Mouse (Mus musculus) liver, embryonic 12.5 days (tissue): ENCODE results near the gene Mcm5. TPM values are rescaled to one million over a fixed set of nuclear protein-coding genes. Genes with fewer than 3 reads are reported as not detected.

Experiments used
- ATAC-seq: fragments of 200-750 bp; cut with Nextera tagmentation; 2 replicates; pipeline ENCODE4 v1.8.0; 2017; ENCODE audit warnings: moderate number of reproducible peaks, mild to moderate bottlenecking, moderate library complexity
- H3K27ac ChIP-seq: fragments of 300-500 bp; sonication (generic); 2 replicates; pipeline ENCODE4 v1.5.1; 2016; ENCODE audit warnings: mild to moderate bottlenecking
- H3K27me3 ChIP-seq: fragments of 300-500 bp; sonication (generic); replicated peaks from 2 replicates; pipeline ENCODE4 v1.6.1; 2016; ENCODE audit warnings: mild to moderate bottlenecking, moderate library complexity
- H3K36me3 ChIP-seq: fragments of 300-500 bp; sonication (generic); 2 replicates; pipeline ENCODE4 v1.6.1; 2016; ENCODE audit warnings: mild to moderate bottlenecking, moderate library complexity
- H3K4me1 ChIP-seq: fragments of 300-500 bp; sonication (generic); 2 replicates; pipeline ENCODE4 v1.6.1; 2016
- H3K4me2 ChIP-seq: fragments of 300-500 bp; sonication (generic); 2 replicates; pipeline ENCODE4 v1.6.1; 2016; ENCODE audit warnings: mild to moderate bottlenecking, moderate library complexity
- H3K4me3 ChIP-seq: fragments of 300-500 bp; sonication (generic); 2 replicates; pipeline ENCODE4 v1.5.1; 2016; ENCODE audit warnings: mild to moderate bottlenecking, moderate library complexity
- H3K9ac ChIP-seq: fragments of 300-500 bp; sonication (generic); 2 replicates; pipeline ENCODE4 v1.6.1; 2016; ENCODE audit warnings: mild to moderate bottlenecking, moderate library complexity
- H3K9me3 ChIP-seq: fragments of 300-500 bp; sonication (generic); replicated peaks from 2 replicates; pipeline ENCODE4 v1.6.1; 2016; ENCODE audit warnings: mild to moderate bottlenecking, moderate library complexity
- WGBS: fragments of 180-500 bp; shearing (Covaris S2); methylation state at CpG from one replicate; pipeline ENCODE4 v1.1.7; 2016; ENCODE audit not compliant: insufficient replicate concordance; 5-methylcytosine and 5-hydroxymethylcytosine counted together
- polyA plus RNA-seq: library from polyadenylated mRNA; unstranded; fragments of >200 nt; fragmentation: Nextera tagmentation; extraction: Ambion mirVana; gene quantifications from 2 replicates; pipeline ENCODE4 v1.2.1, GENCODE M21; 2016

The Mcm5 gene
- polyA plus RNA-seq, 1 experiment from 2014 or later: 258 TPM

GRCm38 (mm10) chr8:75081364-75082040 lies 27.9 kb upstream of the Mcm5 start:
- WGBS: 61% methylated on average over 9 of the region's 9 CpGs
- no peak for ATAC-seq
- no peaks in the 10 kb centered on the region for H3K27me3 ChIP-seq
- H3K9ac ChIP-seq: no peak overlapping the region
- H3K4me3 ChIP-seq: no peak overlapping the region
- no peaks in the 10 kb centered on the region for H3K36me3 ChIP-seq
- H3K27ac ChIP-seq: no peak overlapping the region
- no peaks in the 10 kb centered on the region for H3K9me3 ChIP-seq
- peaks cover 54% of the 10 kb centered on the region for H3K4me1 ChIP-seq
- no peak overlapping the region for H3K4me2 ChIP-seq

- 63% methylated on average over 6 of the region's 6 CpGs for WGBS
- H3K27ac ChIP-seq: peak overlapping the region; percentile 86; the same call in 1 of the 2 replicates
- no peaks in the 10 kb centered on the region for H3K36me3 ChIP-seq
- no peak overlapping the region for H3K4me3 ChIP-seq
- peaks cover 55% of the 10 kb centered on the region for H3K4me1 ChIP-seq
- H3K9ac ChIP-seq: no peak overlapping the region
- ATAC-seq: no peak
- H3K27me3 ChIP-seq: no peaks in the 10 kb centered on the region
- H3K9me3 ChIP-seq: no peaks in the 10 kb centered on the region
- peak overlapping the region; percentile 79 for H3K4me2 ChIP-seq
Measured at GRCm38 (mm10) chr8:75082181-75082805, 27.1 kb upstream of the Mcm5 start.

- Histone ChIP-seq H3K9ac (peak overlapping the region; percentile 78), H3K9me3 (no peaks in the 10 kb centered on the region), H3K27ac (peak overlapping the region; percentile 86), H3K27me3 (peaks cover 2% of the 10 kb centered on the region), H3K4me1 (peaks cover 57% of the 10 kb centered on the region), H3K36me3 (no peaks in the 10 kb centered on the region), H3K4me3 (peak overlapping the region; percentile 60), H3K4me2 (peak overlapping the region; percentile 79)
- ATAC-seq: peak; percentile 95
- whole genome bisulfite sequencing: 3% methylated on average over 17 of the region's 17 CpGs
Measured at GRCm38 (mm10) chr8:75083846-75084245, 25.5 kb upstream of the Mcm5 start.

GRCm38 (mm10) chr8:75084382-75085064 lies 24.8 kb upstream of the Mcm5 start:
- peak overlapping the region; percentile 71 for H3K27ac ChIP-seq
- H3K4me1 ChIP-seq: peaks cover 60% of the 10 kb centered on the region
- H3K27me3 ChIP-seq: peaks cover 9% of the 10 kb centered on the region

GRCm38 (mm10) chr8:75086002-75086401 lies 23.4 kb upstream of the Mcm5 start:
- ATAC-seq: no peak
- Histone ChIP-seq H3K4me3 (no peak overlapping the region), H3K9ac (no peak overlapping the region), H3K27me3 (peaks cover 23% of the 10 kb centered on the region), H3K9me3 (no peaks in the 10 kb centered on the region), H3K4me2 (no peak overlapping the region), H3K4me1 (peaks cover 66% of the 10 kb centered on the region), H3K27ac (peak overlapping the region; percentile 71; the same call in 1 of the 2 replicates), H3K36me3 (no peaks in the 10 kb centered on the region)
- WGBS: 27% methylated on average over 2 of the region's 2 CpGs

More at GRCm38 (mm10) chr8:75084382-75085064, 24.8 kb upstream of the Mcm5 start:
- Histone ChIP-seq H3K9ac (peak overlapping the region; percentile 37; the same call in 1 of the 2 replicates), H3K9me3 (no peaks in the 10 kb centered on the region), H3K36me3 (no peaks in the 10 kb centered on the region), H3K4me2 (peak overlapping the region; percentile 79), H3K4me3 (no peak overlapping the region; the same call in 1 of the 2 replicates)
- WGBS: 30% methylated on average over 3 of the region's 3 CpGs
- no peak for ATAC-seq

GRCm38 (mm10) chr8:75087127-75087526 lies 22.2 kb upstream of the Mcm5 start:
- no peaks in the 10 kb centered on the region for H3K9me3 ChIP-seq
- H3K36me3 ChIP-seq: no peaks in the 10 kb centered on the region
- peaks cover 35% of the 10 kb centered on the region for H3K27me3 ChIP-seq
- no peak overlapping the region for H3K27ac ChIP-seq
- no peak overlapping the region for H3K4me2 ChIP-seq
- no peak overlapping the region for H3K4me3 ChIP-seq
- H3K4me1 ChIP-seq: peaks cover 59% of the 10 kb centered on the region
- H3K9ac ChIP-seq: no peak overlapping the region
- ATAC-seq: no peak

- Histone ChIP-seq H3K4me2 (peak overlapping the region; percentile 16), H3K36me3 (no peaks in the 10 kb centered on the region), H3K27me3 (peaks cover 55% of the 10 kb centered on the region), H3K4me1 (peaks cover 49% of the 10 kb centered on the region), H3K9ac (no peak overlapping the region), H3K9me3 (no peaks in the 10 kb centered on the region), H3K4me3 (no peak overlapping the region), H3K27ac (peak overlapping the region; percentile 73)
- ATAC-seq: peak; percentile 42
- WGBS: 11% methylated on average over 6 of the region's 6 CpGs
Measured at GRCm38 (mm10) chr8:75088989-75089881, 20.1 kb upstream of the Mcm5 start.

- Histone ChIP-seq H3K27me3 (peaks cover 68% of the 10 kb centered on the region), H3K4me1 (peaks cover 33% of the 10 kb centered on the region), H3K4me3 (no peak overlapping the region), H3K4me2 (no peak overlapping the region), H3K27ac (no peak overlapping the region), H3K36me3 (no peaks in the 10 kb centered on the region), H3K9ac (no peak overlapping the region), H3K9me3 (no peaks in the 10 kb centered on the region)
- ATAC-seq: no peak
- WGBS: 54% methylated on average over 4 of the region's 4 CpGs
Measured at GRCm38 (mm10) chr8:75090781-75091365, 18.5 kb upstream of the Mcm5 start.

GRCm38 (mm10) chr8:75093399-75094156 lies 15.8 kb upstream of the Mcm5 start, which contains the start of gene Hmox1:
TSS of gene Hmox1 (plus strand) at chr8:75093621.
- peak within 1 kb of the TSS; percentile 82 for H3K4me2 ChIP-seq
- WGBS: 1% methylated on average over 36 of the region's 36 CpGs
- peaks cover 26% of the 10 kb centered on the region for H3K4me1 ChIP-seq
- no peaks in the 10 kb centered on the region for H3K9me3 ChIP-seq
- H3K27ac ChIP-seq: peak within 1 kb of the TSS; percentile 20; the same call in 1 of the 2 replicates
- ATAC-seq: peak; percentile 76
- H3K27me3 ChIP-seq: peaks cover 75% of the 10 kb centered on the region
- H3K36me3 ChIP-seq: peaks cover 10% of the 10 kb centered on the region; the same call in 1 of the 2 replicates
- H3K9ac ChIP-seq: peak within 1 kb of the TSS; percentile 62
- H3K4me3 ChIP-seq: peak within 1 kb of the TSS; percentile 65

- WGBS: 71% methylated on average over 4 of the region's 4 CpGs
- no peak overlapping the region for H3K4me2 ChIP-seq
- H3K9me3 ChIP-seq: no peaks in the 10 kb centered on the region
- H3K27ac ChIP-seq: no peak overlapping the region
- no peak overlapping the region for H3K9ac ChIP-seq
- H3K4me1 ChIP-seq: peaks cover 5% of the 10 kb centered on the region
- H3K27me3 ChIP-seq: no peaks in the 10 kb centered on the region
- H3K4me3 ChIP-seq: no peak overlapping the region
- H3K36me3 ChIP-seq: 0 out of 2 replicates have a peak, but pooled peaks cover 8% of the 10 kb centered on the region
- ATAC-seq: no peak
Measured at GRCm38 (mm10) chr8:75102956-75103355, 6.4 kb upstream of the Mcm5 start.
